Mouse (Mus musculus) heart, embryonic 11.5 days (tissue): ENCODE results near the gene Gpr153. TPM values are rescaled to one million over a fixed set of nuclear protein-coding genes. Genes with fewer than 3 reads are reported as not detected.

Source experiments
- ATAC-seq: fragments of 200-750 bp; cut with Nextera tagmentation; replicated peaks from 2 replicates; pipeline ENCODE4 v1.8.0; 2017; ENCODE audit warnings: moderate library complexity; ENCODE audit not compliant: insufficient number of reproducible peaks, low FRiP score, low TSS enrichment
- H3K27ac ChIP-seq: fragments of 300-500 bp; sonication (generic); 2 replicates; pipeline ENCODE4 v1.5.1; 2014; ENCODE audit warnings: mild to moderate bottlenecking, low read depth, low read length
- H3K27me3 ChIP-seq: fragments of 300-500 bp; sonication (generic); 2 replicates; pipeline ENCODE4 v1.6.1; 2014; ENCODE audit warnings: mild to moderate bottlenecking, low read length, mixed read lengths; ENCODE audit not compliant: control insufficient read depth, insufficient read depth
- H3K36me3 ChIP-seq: fragments of 300-500 bp; sonication (generic); 2 replicates; pipeline ENCODE4 v1.6.1; 2014; ENCODE audit warnings: mild to moderate bottlenecking, low read length, moderate library complexity, mixed read lengths; ENCODE audit not compliant: control insufficient read depth, insufficient read depth
- H3K4me1 ChIP-seq: fragments of 300-500 bp; sonication (generic); 2 replicates; pipeline ENCODE4 v1.6.1; 2014; ENCODE audit warnings: low read length; ENCODE audit not compliant: control insufficient read depth, insufficient read depth
- H3K4me2 ChIP-seq: fragments of 300-500 bp; sonication (generic); 2 replicates; pipeline ENCODE4 v1.6.1; 2014; ENCODE audit warnings: mild to moderate bottlenecking, moderate library complexity
- H3K4me3 ChIP-seq: fragments of 300-500 bp; sonication (generic); 2 replicates; pipeline ENCODE4 v1.5.1; 2014; ENCODE audit warnings: low read depth, low read length
- H3K9ac ChIP-seq: fragments of 300-500 bp; sonication (generic); 2 replicates; pipeline ENCODE4 v1.6.1; 2014; ENCODE audit warnings: mild to moderate bottlenecking, low read depth, low read length, moderate library complexity
- H3K9me3 ChIP-seq: fragments of 300-500 bp; sonication (generic); replicated peaks from 2 replicates; pipeline ENCODE4 v1.6.1; 2016; ENCODE audit warnings: low read length; ENCODE audit not compliant: control insufficient read depth
- WGBS: fragments of 180-500 bp; shearing (Covaris S2); extraction: QIAGEN DNeasy Blood & Tissue Kit; methylation state at CpG from one replicate; pipeline ENCODE4 v1.1.7; 2014; ENCODE audit not compliant: insufficient replicate concordance; 5-methylcytosine and 5-hydroxymethylcytosine counted together
- polyA plus RNA-seq: library from polyadenylated mRNA; unstranded; fragments of >200 nt; fragmentation: Nextera tagmentation; extraction: Ambion mirVana; gene quantifications from 2 replicates; pipeline ENCODE4 v1.2.1, GENCODE M21; 2014

Gene Gpr153
- polyA plus RNA-seq, 1 experiment from 2014 or later: 7.8 TPM

DNA sequence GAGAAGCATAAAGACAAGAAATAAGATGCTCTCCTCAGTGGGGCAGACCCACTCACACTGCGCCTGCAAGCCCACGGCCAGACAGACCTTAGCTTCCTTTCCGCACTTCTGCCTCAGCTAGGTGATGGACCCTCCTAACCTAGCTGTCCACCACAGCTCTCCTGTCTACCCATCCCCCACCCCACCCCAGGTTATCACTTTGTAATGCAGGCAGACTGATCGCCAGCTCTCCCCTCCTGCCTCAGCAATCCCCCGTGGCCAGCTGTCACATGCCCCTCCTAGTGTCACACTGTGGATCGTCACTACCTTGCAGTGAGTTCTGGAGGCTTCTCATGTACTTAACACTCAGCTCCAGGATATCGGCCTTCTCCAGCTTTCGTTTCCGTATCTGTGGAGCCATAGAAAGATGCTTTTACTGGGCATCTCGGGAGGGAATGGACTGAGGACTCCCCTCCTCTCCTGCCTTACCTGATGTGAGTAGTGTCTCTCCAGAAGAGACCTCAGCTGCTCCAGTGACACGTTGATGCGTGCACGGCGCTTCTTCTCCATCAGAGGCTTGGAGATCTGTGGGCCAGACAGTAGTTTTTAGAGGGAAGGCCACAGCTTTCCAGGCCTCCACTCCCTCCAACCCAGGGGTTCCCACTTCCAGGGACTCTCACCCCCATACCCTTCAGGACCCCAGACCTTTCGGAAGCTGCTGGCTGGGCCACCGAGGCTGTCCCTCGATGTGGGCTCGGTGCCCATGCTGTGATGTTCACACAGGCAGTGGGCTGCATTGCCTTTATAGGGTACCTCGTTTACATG, 13.5 kb downstream of the Gpr153 start:
- no peak for ATAC-seq
- whole genome bisulfite sequencing: 20% methylated on average over 19 of the region's 19 CpGs
- Histone ChIP-seq H3K9me3 (no peaks in the 10 kb centered on the region), H3K9ac (no peak overlapping the region), H3K4me2 (no peak overlapping the region), H3K27me3 (peaks cover 91% of the 10 kb centered on the region), H3K4me3 (no peak overlapping the region), H3K4me1 (peaks cover 11% of the 10 kb centered on the region), H3K27ac (no peak overlapping the region), H3K36me3 (no peaks in the 10 kb centered on the region)

DNA sequence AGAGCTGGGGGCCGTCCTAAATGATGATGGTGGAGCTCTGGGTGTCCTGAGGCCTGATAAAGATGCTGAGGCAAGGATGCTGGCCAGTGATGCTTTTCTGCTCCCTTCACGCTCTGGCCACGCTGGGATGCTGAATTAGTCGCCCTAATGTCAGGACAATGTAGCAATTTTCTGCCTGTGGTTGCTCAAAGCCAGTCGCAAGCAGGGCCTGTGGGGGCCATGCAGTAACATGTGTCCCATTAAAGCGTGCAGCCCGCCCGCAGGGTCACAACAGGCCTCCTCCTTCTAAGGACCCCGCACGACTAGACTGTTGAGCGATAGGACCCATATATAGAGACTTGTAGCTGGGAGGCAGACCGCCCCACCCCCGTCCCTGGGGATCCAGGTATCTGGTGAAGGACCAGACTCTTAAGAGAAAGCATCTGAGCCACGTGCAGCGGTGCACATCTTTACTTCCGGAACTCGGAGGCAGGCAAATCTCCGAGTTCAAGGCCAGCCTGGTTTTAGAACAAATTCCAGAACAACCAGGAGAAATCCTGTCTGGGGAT, 14.4 kb downstream of the Gpr153 start:
- Histone ChIP-seq H3K9ac (no peak overlapping the region), H3K27ac (no peak overlapping the region), H3K4me3 (no peak overlapping the region), H3K27me3 (peaks cover 91% of the 10 kb centered on the region), H3K4me1 (peaks cover 3% of the 10 kb centered on the region), H3K9me3 (no peaks in the 10 kb centered on the region), H3K36me3 (no peaks in the 10 kb centered on the region), H3K4me2 (no peak overlapping the region)
- WGBS: 53% methylated on average over 18 of the region's 18 CpGs
- no peak for ATAC-seq

DNA sequence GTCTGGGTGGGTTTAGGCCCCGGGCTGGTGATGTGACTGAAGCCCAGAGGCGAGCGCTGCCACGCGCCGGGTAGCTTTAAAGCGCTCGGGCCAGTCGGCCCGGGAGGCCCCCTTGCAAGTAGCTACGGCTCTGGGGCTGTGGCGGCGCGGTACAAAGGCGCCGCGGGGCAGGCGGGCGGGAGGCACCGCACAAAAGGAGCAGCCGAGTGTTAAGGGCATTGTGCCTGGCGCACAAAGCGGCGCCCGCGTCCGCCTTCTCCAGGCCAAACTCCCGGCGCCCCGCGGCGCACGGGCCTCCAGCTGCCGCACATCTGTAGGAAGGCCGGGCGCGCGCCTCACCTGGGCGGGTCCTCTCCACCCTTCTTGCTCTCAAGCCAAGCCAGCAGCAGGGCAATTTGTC, 16.4 kb downstream of the Gpr153 start:
- no peak overlapping the region for H3K9ac ChIP-seq
- H3K27me3 ChIP-seq: peaks cover 76% of the 10 kb centered on the region
- H3K4me2 ChIP-seq: peak overlapping the region; percentile 44
- no peak for ATAC-seq
- H3K4me3 ChIP-seq: peak overlapping the region; percentile 28
- H3K36me3 ChIP-seq: no peaks in the 10 kb centered on the region
- H3K4me1 ChIP-seq: peaks cover 8% of the 10 kb centered on the region
- WGBS: 2% methylated on average over 39 of the region's 39 CpGs
- no peak overlapping the region for H3K27ac ChIP-seq
- H3K9me3 ChIP-seq: no peaks in the 10 kb centered on the region

- Histone ChIP-seq H3K4me2 (no peak overlapping the region), H3K9me3 (no peaks in the 10 kb centered on the region), H3K36me3 (no peaks in the 10 kb centered on the region), H3K9ac (no peak overlapping the region), H3K4me3 (0 out of 2 replicates have a peak overlapping the region, but pooled peaks have one; percentile 28), H3K27me3 (peaks cover 72% of the 10 kb centered on the region), H3K4me1 (peaks cover 12% of the 10 kb centered on the region), H3K27ac (no peak overlapping the region)
- ATAC-seq: no peak
- 20% methylated on average over 11 of the region's 11 CpGs for WGBS
These were observed 17.0 kb downstream of the Gpr153 start for GRCm38 (mm10) chr4:152290991-152291390.

DNA sequence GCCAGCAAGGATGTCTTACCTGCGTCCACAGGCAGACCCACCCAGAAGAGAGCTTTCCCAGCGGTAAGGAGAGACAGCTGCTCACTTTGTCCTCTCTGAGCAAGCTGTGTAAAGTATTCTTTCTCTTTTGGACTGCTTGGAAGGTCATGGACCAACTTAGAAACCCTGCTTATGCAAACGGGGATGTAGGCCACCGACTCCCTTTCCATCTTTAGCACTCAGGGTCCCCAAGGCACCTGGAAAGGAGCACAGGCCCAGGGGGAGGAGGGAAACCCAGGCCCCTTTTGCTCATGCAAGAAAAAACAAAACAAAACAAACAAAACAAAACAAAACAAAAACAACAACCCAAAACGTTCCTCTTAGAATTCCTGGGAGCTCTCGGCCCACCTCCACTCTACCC, 17.5 kb downstream of the Gpr153 start, which contains the start of gene Hes3:
Hes3 (minus strand) TSS at position 101 of the 400 bp plus-strand sequence.
- Histone ChIP-seq H3K27me3 (peaks cover 66% of the 10 kb centered on the region), H3K9ac (no peak within 1 kb of the TSS), H3K36me3 (no peaks in the 10 kb centered on the region), H3K4me3 (peak within 1 kb of the TSS; percentile 28), H3K4me1 (peaks cover 12% of the 10 kb centered on the region; the same call in 1 of the 2 replicates), H3K9me3 (no peaks in the 10 kb centered on the region), H3K4me2 (peak within 1 kb of the TSS; percentile 44), H3K27ac (no peak within 1 kb of the TSS)
- 31% methylated on average over 6 of the region's 6 CpGs for WGBS
- no peak for ATAC-seq

- no peak overlapping the region for H3K4me2 ChIP-seq
- no peak overlapping the region for H3K4me3 ChIP-seq
- ATAC-seq: no peak
These were observed 18.2 kb downstream of the Gpr153 start for GRCm38 (mm10) chr4:152292102-152292765.

DNA sequence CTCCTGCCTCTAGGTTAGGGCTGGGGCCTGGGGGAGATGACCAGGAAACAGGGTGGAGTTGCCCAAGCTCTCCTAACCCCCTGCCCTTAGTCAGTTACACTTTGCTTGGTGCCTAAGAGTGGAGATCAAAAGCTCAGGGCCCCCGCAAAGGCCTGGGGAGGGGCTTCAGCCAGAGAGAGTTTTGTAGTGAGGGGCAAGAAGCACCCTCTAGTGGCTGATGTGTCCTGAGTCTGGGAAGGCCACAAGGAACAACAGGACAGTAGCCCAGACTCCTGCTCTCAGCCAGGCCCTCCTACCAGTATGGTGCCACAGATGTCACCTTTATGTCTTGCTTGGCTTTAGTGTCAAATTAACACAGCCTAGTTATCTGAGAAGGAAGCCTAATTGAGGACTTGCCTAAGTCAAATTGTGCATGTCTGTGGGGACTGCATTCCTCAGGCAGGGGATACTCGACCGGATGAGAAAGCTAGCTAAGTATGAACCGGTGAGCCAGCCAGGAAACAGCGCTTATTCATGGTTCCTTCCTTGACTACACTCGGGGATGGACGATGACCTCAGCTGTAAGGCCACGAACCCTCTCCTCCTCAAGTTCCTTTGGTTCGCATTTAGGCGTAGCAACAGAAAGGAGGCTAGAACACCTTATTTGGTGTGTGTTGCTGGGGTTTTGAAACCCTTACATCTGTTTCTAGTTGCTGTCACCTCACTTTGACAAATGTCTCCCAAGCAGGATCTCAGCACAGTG, 20.3 kb downstream of the Gpr153 start:
- H3K27ac ChIP-seq: no peak overlapping the region

More at GRCm38 (mm10) chr4:152292102-152292765, 18.2 kb downstream of the Gpr153 start:
- Histone ChIP-seq H3K9ac (no peak overlapping the region), H3K27ac (no peak overlapping the region), H3K27me3 (peaks cover 59% of the 10 kb centered on the region), H3K36me3 (no peaks in the 10 kb centered on the region), H3K4me1 (peaks cover 12% of the 10 kb centered on the region; the same call in 1 of the 2 replicates), H3K9me3 (no peaks in the 10 kb centered on the region)
- 45% methylated on average over 12 of the region's 12 CpGs for WGBS

GRCm38 (mm10) chr4:152295916-152296315, 21.9 kb downstream of the Gpr153 start:
- H3K4me1 ChIP-seq: peaks cover 16% of the 10 kb centered on the region
- no peaks in the 10 kb centered on the region for H3K9me3 ChIP-seq
- H3K36me3 ChIP-seq: peaks cover 9% of the 10 kb centered on the region; the same call in 1 of the 2 replicates
- no peak overlapping the region for H3K9ac ChIP-seq
- peak overlapping the region; percentile 68 for H3K27ac ChIP-seq
- H3K27me3 ChIP-seq: peaks cover 31% of the 10 kb centered on the region
- WGBS: 22% methylated on average over 4 of the region's 4 CpGs
- no peak overlapping the region for H3K4me3 ChIP-seq
- H3K4me2 ChIP-seq: peak overlapping the region; percentile 15
- no peak for ATAC-seq

More for the DNA sequence above, 20.3 kb downstream of the Gpr153 start:
- Histone ChIP-seq H3K27me3 (peaks cover 45% of the 10 kb centered on the region), H3K4me2 (no peak overlapping the region), H3K4me3 (no peak overlapping the region), H3K36me3 (no peaks in the 10 kb centered on the region), H3K4me1 (peaks cover 19% of the 10 kb centered on the region), H3K9ac (no peak overlapping the region), H3K9me3 (no peaks in the 10 kb centered on the region)
- 43% methylated on average over 10 of the region's 10 CpGs for WGBS
- ATAC-seq: no peak
